10 mouse cellular contexts compared by ENCODE assay signal in genomic region chr7:80203638-80204096, GRCm38 (mm10). TPM values are rescaled to one million over a fixed set of nuclear protein-coding genes. Genes with fewer than 3 reads are reported as not detected.
DNase-seq lines count a peak whose midpoint lies in the region; ATAC-seq and TF ChIP-seq lines count a peak whose summit lies in the region.
"Had no signal": no experiment of that assay in that cellular context is flagged by ENCODE, and none has a peak within 500 bp of the region (broad histone marks: within the 10 kb centered on the region; RNA-seq: fewer than 3 reads in every experiment).

No protein-coding gene starts in this region.

- peaks cover 7% of the 10 kb centered on the region; the same call in 1 of the 2 replicates for H3K36me3 ChIP-seq in kidney, embryonic 15.5 days
- H3K36me3 ChIP-seq in forebrain, embryonic 14.5 days (ENCODE audit: control insufficient read depth, insufficient read depth, low read length), result 0 out of 2 replicates have a peak, but pooled peaks cover 3% of the 10 kb centered on the region
- peaks cover 53% of the 10 kb centered on the region for H3K36me3 ChIP-seq in liver, embryonic 15.5 days (replicated peaks)
- peaks cover 4% of the 10 kb centered on the region for H3K36me3 ChIP-seq in spleen, adult 2 months (ENCODE audit: control insufficient read depth, insufficient read depth, low read length)
- H3K36me3 ChIP-seq in thymus, adult 2 months (ENCODE audit: control insufficient read depth, insufficient read depth, low read length), result no peaks in the 10 kb centered on the region

- H3K4me1 ChIP-seq in kidney, embryonic 15.5 days, result peaks cover 90% of the 10 kb centered on the region
- H3K4me1 ChIP-seq in forebrain, embryonic 14.5 days (ENCODE audit: control insufficient read depth, insufficient read depth, low read length), result peaks cover 40% of the 10 kb centered on the region
- H3K4me1 ChIP-seq in liver, embryonic 15.5 days (replicated peaks), result peaks cover 97% of the 10 kb centered on the region
- H3K4me1 ChIP-seq in spleen, adult 2 months (ENCODE audit: control insufficient read depth, insufficient read depth, insufficient read length), result peaks cover 81% of the 10 kb centered on the region
- peaks cover 86% of the 10 kb centered on the region for H3K4me1 ChIP-seq in thymus, adult 2 months (replicated peaks; ENCODE audit: control insufficient read depth, insufficient read depth, low read length)

- no peak for TF ChIP-seq CTCF in spleen, adult 2 months (IDR thresholded peaks at IDR 0.05; ENCODE audit: extremely low read depth, insufficient read depth, insufficient read length, insufficient replicate concordance)
- TF ChIP-seq CTCF in thymus, adult 2 months (IDR thresholded peaks at IDR 0.05; ENCODE audit: borderline replicate concordance, control insufficient read depth, extremely low read depth, insufficient read depth, low read length, poor library complexity), result no peak

- no peak overlapping the region for H3K9ac ChIP-seq in kidney, embryonic 15.5 days
- peak overlapping the region; percentile 21; the same call in 1 of the 2 replicates for H3K9ac ChIP-seq in forebrain, embryonic 14.5 days (ENCODE audit: low read length)
- H3K9ac ChIP-seq in liver, embryonic 15.5 days, result peak overlapping the region; percentile 55

- TF ChIP-seq POLR2A in spleen, adult 2 months (IDR thresholded peaks at IDR 0.05; ENCODE audit: low read depth, low read length), result no peak
- no peak for TF ChIP-seq POLR2A in thymus, adult 2 months (IDR thresholded peaks at IDR 0.05; ENCODE audit: control insufficient read depth, extremely low read depth, insufficient read depth, low read length, poor library complexity)

- no peak overlapping the region for H3K4me2 ChIP-seq in kidney, embryonic 15.5 days
- no peak overlapping the region for H3K4me2 ChIP-seq in forebrain, embryonic 14.5 days (ENCODE audit: low read length)
- peak overlapping the region; percentile 91 for H3K4me2 ChIP-seq in liver, embryonic 15.5 days

- no peaks in the 10 kb centered on the region for H3K27me3 ChIP-seq in kidney, embryonic 15.5 days
- no peaks in the 10 kb centered on the region for H3K27me3 ChIP-seq in forebrain, embryonic 14.5 days (replicated peaks; ENCODE audit: control insufficient read depth, insufficient read depth, low read length)
- H3K27me3 ChIP-seq in liver, embryonic 15.5 days, result no peaks in the 10 kb centered on the region
- H3K27me3 ChIP-seq in spleen, adult 2 months (ENCODE audit: control insufficient read depth, insufficient read depth, low read length), result no peaks in the 10 kb centered on the region
- no peaks in the 10 kb centered on the region for H3K27me3 ChIP-seq in thymus, adult 2 months (ENCODE audit: control insufficient read depth, insufficient read depth, low read length)
- H3K27me3 ChIP-seq: Patski had no signal

- ATAC-seq in kidney, embryonic 15.5 days (replicated peaks; ENCODE audit: low FRiP score), result no peak
- no peak for ATAC-seq in forebrain, embryonic 14.5 days
- no peak for ATAC-seq in liver, embryonic 15.5 days (ENCODE audit: insufficient read depth)
- ATAC-seq: Patski had no signal

- 42% methylated on average over 12 of the region's 12 CpGs for WGBS in kidney, embryonic 15.5 days
- WGBS in forebrain, embryonic 14.5 days, result 53% methylated on average over 12 of the region's 12 CpGs
- WGBS in liver, embryonic 15.5 days (ENCODE audit: insufficient replicate concordance), result 18% methylated on average over 12 of the region's 12 CpGs
- 15% methylated on average over 12 of the region's 12 CpGs for WGBS in spleen, adult 2 months
- WGBS in thymus, adult 2 months, result 26% methylated on average over 12 of the region's 12 CpGs

- no peaks in the 10 kb centered on the region for H3K9me3 ChIP-seq in kidney, embryonic 15.5 days (replicated peaks)
- H3K9me3 ChIP-seq in forebrain, embryonic 14.5 days (replicated peaks; ENCODE audit: control insufficient read depth, low read length), result no peaks in the 10 kb centered on the region
- no peaks in the 10 kb centered on the region for H3K9me3 ChIP-seq in liver, embryonic 15.5 days (replicated peaks)

- no peak for DNase-seq in kidney, adult 11 months
- DNase-seq in forebrain, embryonic 14.5 days (ENCODE audit: low spot score), result no peak
- DNase-seq in spleen, adult 2 months (ENCODE audit: low read depth in 1 of 2, low spot score in 2 of 2), result peak in 1 of 2 experiments; percentile 78
- no peak for DNase-seq in urinary bladder, postnatal 14 days (ENCODE audit: low spot score)
- DNase-seq in thymus, adult 2 months, result no peak
- no peak for DNase-seq in cerebellum, adult 9-11 months
- DNase-seq: kidney, postnatal 36 days had no signal

- no peak overlapping the region for H3K4me3 ChIP-seq in kidney, embryonic 15.5 days (replicated peaks)
- H3K4me3 ChIP-seq in forebrain, embryonic 14.5 days (ENCODE audit: low read depth, low read length), result no peak overlapping the region
- peak overlapping the region; percentile 35 for H3K4me3 ChIP-seq in liver, embryonic 15.5 days (replicated peaks)
- H3K4me3 ChIP-seq in spleen, adult 2 months (ENCODE audit: extremely low read depth, insufficient read depth, insufficient read length), result 0 out of 2 replicates have a peak overlapping the region, but pooled peaks have one; percentile 11
- H3K4me3 ChIP-seq in thymus, adult 2 months (ENCODE audit: control insufficient read depth, insufficient read depth, low read length), result no peak overlapping the region

- 0 out of 2 replicates have a peak overlapping the region, but pooled peaks have one; percentile 24 for H3K27ac ChIP-seq in kidney, embryonic 15.5 days
- peak overlapping the region; percentile 52; the same call in 1 of the 2 replicates for H3K27ac ChIP-seq in forebrain, embryonic 14.5 days (ENCODE audit: low read depth, low read length)
- peak overlapping the region; percentile 100 for H3K27ac ChIP-seq in liver, embryonic 15.5 days (replicated peaks)
- peak overlapping the region; percentile 74 for H3K27ac ChIP-seq in spleen, adult 2 months (ENCODE audit: insufficient read depth, low read length)
- no peak overlapping the region for H3K27ac ChIP-seq in thymus, adult 2 months (ENCODE audit: control insufficient read depth, insufficient read depth, low read length)

RNA-seq across cellular contexts. Expression of gene Sema4b, which starts 17.0 kb away (rescaled TPM):
- 17.1 and 21.9 TPM in 2 replicates for polyA plus RNA-seq in kidney, embryonic 15.5 days (2015; fragmentation: Nextera tagmentation; extraction: Ambion mirVana)
- polyA plus RNA-seq in forebrain, embryonic 14.5 days (2014; fragmentation: Nextera tagmentation; extraction: Ambion mirVana), result 11.6 and 12.8 TPM in 2 replicates
- 15.2 and 15.5 TPM in 2 replicates for polyA plus RNA-seq in liver, embryonic 15.5 days (2015; fragmentation: Nextera tagmentation; extraction: Ambion mirVana)
- polyA plus RNA-seq in spleen, adult 2 months (2012; rRNA removed), result 69.5 and 81.3 TPM in 2 replicates
- polyA plus RNA-seq in thymus, adult 2 months (2012; rRNA removed), result 37.4 and 44.1 TPM in 2 replicates

RNA-seq across cellular contexts. Expression of gene Cib1, which starts 28.9 kb away (rescaled TPM):
- polyA plus RNA-seq in kidney, embryonic 15.5 days (2015; fragmentation: Nextera tagmentation; extraction: Ambion mirVana), result 108 and 122 TPM in 2 replicates
- polyA plus RNA-seq in forebrain, embryonic 14.5 days (2014; fragmentation: Nextera tagmentation; extraction: Ambion mirVana), result 32.7 and 38.5 TPM in 2 replicates
- polyA plus RNA-seq in liver, embryonic 15.5 days (2015; fragmentation: Nextera tagmentation; extraction: Ambion mirVana), result 84.7 and 85.0 TPM in 2 replicates
- 117 and 118 TPM in 2 replicates for polyA plus RNA-seq in spleen, adult 2 months (2012; rRNA removed)
- 152 and 192 TPM in 2 replicates for polyA plus RNA-seq in thymus, adult 2 months (2012; rRNA removed)

RNA-seq across cellular contexts. Expression of gene Gdpgp1, which starts 29.0 kb away (rescaled TPM):
- 3.5 and 3.9 TPM in 2 replicates for polyA plus RNA-seq in kidney, embryonic 15.5 days (2015; fragmentation: Nextera tagmentation; extraction: Ambion mirVana)
- polyA plus RNA-seq in forebrain, embryonic 14.5 days (2014; fragmentation: Nextera tagmentation; extraction: Ambion mirVana), result 2.1 and 2.7 TPM in 2 replicates
- 2.0 and 2.1 TPM in 2 replicates for polyA plus RNA-seq in liver, embryonic 15.5 days (2015; fragmentation: Nextera tagmentation; extraction: Ambion mirVana)
- polyA plus RNA-seq in spleen, adult 2 months (2012; rRNA removed), result 3.0 and 3.7 TPM in 2 replicates
- 5.3 and 5.4 TPM in 2 replicates for polyA plus RNA-seq in thymus, adult 2 months (2012; rRNA removed)

RNA-seq across cellular contexts. Expression of gene Ttll13, which starts 42.5 kb away (rescaled TPM):
- 1.2 and 2.1 TPM in 2 replicates for polyA plus RNA-seq in kidney, embryonic 15.5 days (2015; fragmentation: Nextera tagmentation; extraction: Ambion mirVana)
- 0.87 and 1.2 TPM in 2 replicates for polyA plus RNA-seq in forebrain, embryonic 14.5 days (2014; fragmentation: Nextera tagmentation; extraction: Ambion mirVana)
- polyA plus RNA-seq in liver, embryonic 15.5 days (2015; fragmentation: Nextera tagmentation; extraction: Ambion mirVana), result 0.16 and 0.20 TPM in 2 replicates
- 0.25 and 0.31 TPM in 2 replicates for polyA plus RNA-seq in spleen, adult 2 months (2012; rRNA removed)
- polyA plus RNA-seq in thymus, adult 2 months (2012; rRNA removed), result 0.54 and 0.62 TPM in 2 replicates

RNA-seq across cellular contexts. Expression of gene Ngrn, which starts 57.3 kb away (rescaled TPM):
- 47.5 and 48.3 TPM in 2 replicates for polyA plus RNA-seq in kidney, embryonic 15.5 days (2015; fragmentation: Nextera tagmentation; extraction: Ambion mirVana)
- polyA plus RNA-seq in forebrain, embryonic 14.5 days (2014; fragmentation: Nextera tagmentation; extraction: Ambion mirVana), result 71.2 and 71.8 TPM in 2 replicates
- polyA plus RNA-seq in liver, embryonic 15.5 days (2015; fragmentation: Nextera tagmentation; extraction: Ambion mirVana), result 25.4 and 28.3 TPM in 2 replicates
- 14.9 and 21.5 TPM in 2 replicates for polyA plus RNA-seq in spleen, adult 2 months (2012; rRNA removed)
- 43.2 and 53.8 TPM in 2 replicates for polyA plus RNA-seq in thymus, adult 2 months (2012; rRNA removed)

Comparison
In these comparisons a context has a peak if more than half of its experiments do, and no peak if none do; other contexts are left out.
1. H3K4me3 ChIP-seq: peak in liver, embryonic 15.5 days (single experiment) and spleen, adult 2 months (single experiment); none in kidney, embryonic 15.5 days (single experiment), forebrain, embryonic 14.5 days (single experiment) and thymus, adult 2 months (single experiment).